ENCODE assay signal across 18 mouse cellular contexts in the genomic region with DNA sequence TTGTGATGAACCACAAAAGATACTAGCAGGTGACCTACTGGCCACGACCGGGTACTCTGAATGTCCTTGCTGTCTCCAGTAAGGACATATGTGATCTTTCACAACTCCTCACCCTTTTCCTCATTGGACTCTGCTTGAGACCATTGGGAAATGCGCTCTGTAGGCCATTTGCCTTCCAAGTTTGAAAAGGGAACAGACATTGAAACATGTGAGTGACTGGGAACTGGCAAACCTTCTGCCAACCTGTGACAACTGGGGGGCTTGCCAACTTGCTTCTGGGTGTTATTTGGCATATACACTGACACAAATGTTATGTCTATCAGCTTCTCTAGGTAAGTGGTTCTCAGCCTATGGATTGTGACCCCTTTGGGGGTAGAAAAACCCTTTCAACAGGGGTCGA.
A peak's percentile ranks its signal among the peaks of the same experiment; 100 is the strongest.
DNase-seq lines count a peak whose midpoint lies in the region; ATAC-seq and TF ChIP-seq lines count a peak whose summit lies in the region.
"Had no signal": no experiment of that assay in that cellular context is flagged by ENCODE, and none has a peak within 500 bp of the region (broad histone marks: within the 10 kb centered on the region; RNA-seq: fewer than 3 reads in every experiment).

No protein-coding gene starts in this region.

- H3K27ac ChIP-seq in liver, adult 2 months (replicated peaks; ENCODE audit: insufficient read depth, low read depth, low read length): no peak overlapping the region
- H3K27ac ChIP-seq in liver, postnatal 0 days (ENCODE audit: low read depth): no peak overlapping the region
- no peak overlapping the region for H3K27ac ChIP-seq in hindbrain, embryonic 16.5 days (ENCODE audit: low read depth, low read length)
- H3K27ac ChIP-seq: embryonic facial prominence, embryonic 10.5 days; hindbrain, embryonic 12.5 days; intestine, embryonic 15.5 days; kidney, postnatal 0 days; limb, embryonic 12.5 days; liver, embryonic 15.5 days; neural tube, embryonic 13.5 days had no signal

- WGBS in liver, adult 2 months: 40% methylated on average over 4 of the region's 4 CpGs
- 85% methylated on average over 4 of the region's 4 CpGs for WGBS in liver, postnatal 0 days (ENCODE audit: insufficient replicate concordance)
- 82% methylated on average over 4 of the region's 4 CpGs for WGBS in hindbrain, embryonic 16.5 days

- H3K9ac ChIP-seq in liver, adult 2 months (ENCODE audit: low read depth, low read length): no peak overlapping the region
- H3K9ac ChIP-seq in liver, postnatal 0 days (replicated peaks): no peak overlapping the region
- H3K9ac ChIP-seq in hindbrain, embryonic 16.5 days (ENCODE audit: low read depth, low read length): no peak overlapping the region
- H3K9ac ChIP-seq: hindbrain, embryonic 12.5 days; intestine, embryonic 15.5 days; limb, embryonic 12.5 days; liver, embryonic 15.5 days; neural tube, embryonic 13.5 days had no signal

- no peaks in the 10 kb centered on the region for H3K9me3 ChIP-seq in liver, postnatal 0 days (ENCODE audit: low read length)
- H3K9me3 ChIP-seq in hindbrain, embryonic 16.5 days (ENCODE audit: control insufficient read depth, low read length): no peaks in the 10 kb centered on the region
- H3K9me3 ChIP-seq: hindbrain, embryonic 12.5 days; intestine, embryonic 15.5 days; liver, embryonic 15.5 days had no signal

- no peaks in the 10 kb centered on the region for H3K36me3 ChIP-seq in liver, adult 2 months (ENCODE audit: control insufficient read depth, insufficient read depth, low read length)
- no peaks in the 10 kb centered on the region for H3K36me3 ChIP-seq in liver, postnatal 0 days (replicated peaks; ENCODE audit: insufficient read depth, low read length)
- no peaks in the 10 kb centered on the region for H3K36me3 ChIP-seq in hindbrain, embryonic 16.5 days (ENCODE audit: control insufficient read depth, insufficient read depth, low read length)
- H3K36me3 ChIP-seq: embryonic facial prominence, embryonic 10.5 days; intestine, embryonic 15.5 days; limb, embryonic 12.5 days; liver, embryonic 15.5 days had no signal

- no peak for TF ChIP-seq POLR2A in liver, adult 2 months (IDR thresholded peaks at IDR 0.05; ENCODE audit: extremely low read depth, insufficient read depth, low read length)

- ATAC-seq in liver, postnatal 0 days: no peak
- ATAC-seq in granulocyte monocyte progenitor cell, adult 5-6 weeks (replicated peaks; ENCODE audit: poor library complexity, severe bottlenecking): no peak
- no peak for ATAC-seq in hindbrain, embryonic 16.5 days
- ATAC-seq: intestine, embryonic 15.5 days had no signal

- no peaks in the 10 kb centered on the region; the same call in 1 of the 2 replicates for H3K4me1 ChIP-seq in liver, adult 2 months (ENCODE audit: control insufficient read depth, insufficient read depth, low read length)
- no peaks in the 10 kb centered on the region for H3K4me1 ChIP-seq in liver, postnatal 0 days (ENCODE audit: insufficient read depth)
- H3K4me1 ChIP-seq in hindbrain, embryonic 16.5 days (ENCODE audit: control insufficient read depth, insufficient read depth, low read depth, low read length): no peaks in the 10 kb centered on the region
- H3K4me1 ChIP-seq: embryonic facial prominence, embryonic 10.5 days; hindbrain, embryonic 12.5 days; limb, embryonic 12.5 days; liver, embryonic 15.5 days had no signal

- no peak for TF ChIP-seq EP300 in liver, postnatal 0 days (IDR thresholded peaks at IDR 0.05; ENCODE audit: low read depth)

- H3K79me2 ChIP-seq in liver, adult 2 months (ENCODE audit: control insufficient read depth, insufficient read depth, low read length): no peaks in the 10 kb centered on the region; the same call in 1 of the 2 replicates

- DNase-seq in adrenal gland, postnatal 14 days: peak; percentile 54
- no peak for DNase-seq in adrenal gland, adult 18-20 months (ENCODE audit: low spot score in 2 of 2)
- peak; percentile 93 for DNase-seq in liver, adult 2 months (ENCODE audit: extremely low read depth, low read depth, low spot score)
- no peak for DNase-seq in liver, postnatal 0 days
- DNase-seq in layer of hippocampus, adult 11-12 months (ENCODE audit: low spot score): peak; percentile 66
- no peak for DNase-seq in urinary bladder, postnatal 25 days (ENCODE audit: low spot score)
- DNase-seq: heart, adult 11 months; thymus, adult 2 months had no signal

- TF ChIP-seq CTCF in liver, adult 2 months (IDR thresholded peaks at IDR 0.05; ENCODE audit: low read depth, low read length): no peak
- no peak for TF ChIP-seq CTCF in liver, postnatal 0 days (IDR thresholded peaks at IDR 0.05; ENCODE audit: low read depth)

- H3K4me2 ChIP-seq in liver, postnatal 0 days (ENCODE audit: low read depth, low read length): no peak overlapping the region
- H3K4me2 ChIP-seq in hindbrain, embryonic 16.5 days (ENCODE audit: low read length): no peak overlapping the region
- H3K4me2 ChIP-seq: hindbrain, embryonic 12.5 days; intestine, embryonic 15.5 days; limb, embryonic 12.5 days; liver, embryonic 15.5 days; neural tube, embryonic 13.5 days had no signal

- no peaks in the 10 kb centered on the region for H3K27me3 ChIP-seq in liver, adult 2 months (ENCODE audit: control insufficient read depth, insufficient read depth, low read length)
- no peaks in the 10 kb centered on the region for H3K27me3 ChIP-seq in liver, postnatal 0 days (ENCODE audit: insufficient read depth, low read length)
- no peaks in the 10 kb centered on the region for H3K27me3 ChIP-seq in hindbrain, embryonic 16.5 days (replicated peaks; ENCODE audit: control insufficient read depth, insufficient read depth, low read length)
- H3K27me3 ChIP-seq: hindbrain, embryonic 12.5 days; intestine, embryonic 15.5 days; limb, embryonic 12.5 days; liver, embryonic 15.5 days; neural tube, embryonic 13.5 days had no signal

- no peak overlapping the region for H3K4me3 ChIP-seq in liver, adult 2 months (ENCODE audit: insufficient read depth, low read depth, low read length)
- H3K4me3 ChIP-seq in liver, postnatal 0 days (ENCODE audit: low read depth, low read length): no peak overlapping the region
- H3K4me3 ChIP-seq in hindbrain, embryonic 16.5 days (ENCODE audit: low read length): no peak overlapping the region
- H3K4me3 ChIP-seq: embryonic facial prominence, embryonic 10.5 days; erythroblast, embryonic 14.5 days; hindbrain, embryonic 12.5 days; intestine, embryonic 15.5 days; limb, embryonic 12.5 days; liver, embryonic 15.5 days; neural tube, embryonic 13.5 days had no signal

Comparison
In these comparisons a context has a peak if more than half of its experiments do, and no peak if none do; other contexts are left out.
1. DNase-seq: peak in adrenal gland, postnatal 14 days (single experiment), liver, adult 2 months (single experiment) and layer of hippocampus, adult 11-12 months (single experiment); none in adrenal gland, adult 18-20 months (0 of 2), liver, postnatal 0 days (single experiment) and urinary bladder, postnatal 25 days (single experiment).